Mouse (Mus musculus) urinary bladder, postnatal 10 days (tissue): Measurements from ENCODE around the gene Rnf123.

Experiments
- DNase-seq: peaks from one replicate; pipeline ENCODE4 v3.0.0; 2022; ENCODE audit warnings: low spot score

Rnf123 gene

GRCm38 (mm10) chr9:108104766-108105548 lies 21.8 kb upstream of the Rnf123 start:
- no peak for DNase-seq

- no peak for DNase-seq
Measured at GRCm38 (mm10) chr9:108099619-108100018, 16.5 kb upstream of the Rnf123 start.

DNA sequence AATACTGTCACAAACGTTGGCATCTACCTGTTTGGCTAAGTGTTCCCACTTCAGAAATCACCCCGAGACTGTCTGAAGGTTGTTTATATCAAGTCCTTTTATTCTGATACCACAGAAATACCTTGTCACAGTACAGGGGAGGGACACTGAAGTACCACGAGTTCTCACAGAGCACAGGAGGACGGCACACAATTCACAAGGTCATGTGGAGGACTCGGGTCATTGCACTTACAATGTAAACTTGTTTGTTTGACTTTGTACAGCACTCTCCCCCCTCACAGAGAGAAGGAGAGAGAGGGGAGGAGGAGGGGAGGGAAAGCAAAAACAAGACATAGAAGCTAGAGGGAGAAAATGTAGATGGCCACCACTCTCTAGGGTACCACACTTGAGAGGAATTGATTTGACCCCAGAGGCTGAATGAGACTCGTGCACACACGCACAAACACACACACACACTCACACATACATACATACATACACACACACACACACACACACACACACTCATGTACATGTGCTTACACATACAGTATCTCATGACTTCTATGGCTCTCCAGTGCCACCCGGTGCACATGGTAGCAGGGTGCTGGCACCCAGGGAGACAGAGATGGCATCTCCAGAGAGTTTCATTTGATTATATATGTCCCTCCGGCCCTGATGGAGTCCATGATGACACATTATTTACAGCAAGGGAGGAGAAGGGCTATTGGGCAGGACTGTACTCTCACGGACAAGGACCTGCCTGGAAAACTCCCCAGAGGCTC lies 13.0 kb upstream of the Rnf123 start:
- no peak for DNase-seq

DNA sequence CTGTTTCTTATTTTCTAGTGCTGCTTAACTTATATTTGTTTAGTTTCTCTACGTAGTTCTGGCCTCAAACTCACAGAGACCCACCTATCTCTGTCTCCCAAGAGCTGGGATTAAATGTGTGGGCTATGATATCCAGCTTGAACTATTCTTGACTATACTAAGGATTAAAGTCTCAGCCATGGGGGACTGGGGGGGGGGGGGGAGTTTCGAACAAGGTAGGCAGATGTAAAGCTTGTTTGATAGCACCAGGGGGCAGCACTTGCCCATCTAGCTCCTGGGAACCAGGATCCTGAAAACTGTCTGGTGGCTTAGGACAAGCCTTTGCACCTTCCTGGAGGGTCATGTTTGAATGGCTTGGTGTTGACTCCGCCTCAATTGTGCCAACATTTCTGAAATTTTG lies 12.4 kb upstream of the Rnf123 start:
- DNase-seq: no peak

GRCm38 (mm10) chr9:108094998-108095411 lies 11.9 kb upstream of the Rnf123 start:
- DNase-seq: no peak

- peak; percentile 80 for DNase-seq
Measured at GRCm38 (mm10) chr9:108094184-108094941, 11.2 kb upstream of the Rnf123 start, which contains the start of gene Apeh. TSS of gene Apeh (minus strand) at chr9:108094606.

DNA sequence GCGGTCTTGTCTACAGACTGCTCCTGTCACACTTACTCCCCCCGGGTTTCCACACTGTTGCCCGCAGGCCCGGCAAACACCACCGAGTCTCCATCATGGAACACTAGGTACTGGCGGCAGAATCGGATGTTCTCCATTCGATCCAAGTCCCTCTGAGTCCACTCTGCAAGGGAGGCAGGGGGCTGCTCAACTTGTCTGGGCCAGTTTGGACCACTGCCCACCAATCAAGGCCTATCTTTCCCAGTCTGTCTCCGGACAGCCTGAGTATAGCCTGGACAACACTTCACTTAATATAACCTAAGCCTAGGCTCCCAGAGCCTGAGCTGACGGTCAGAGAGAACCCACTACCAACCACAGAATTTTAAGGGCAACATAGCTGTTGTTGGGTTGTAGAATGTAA lies 10.4 kb upstream of the Rnf123 start:
- DNase-seq: no peak

GRCm38 (mm10) chr9:108090611-108091120 lies 7.5 kb upstream of the Rnf123 start:
- no peak for DNase-seq

GRCm38 (mm10) chr9:108085261-108085660 lies 2.1 kb upstream of the Rnf123 start:
- DNase-seq: no peak

- no peak for DNase-seq
Measured at GRCm38 (mm10) chr9:108083561-108083960, 415 bp upstream of the Rnf123 start.

- DNase-seq: no peak
Measured at GRCm38 (mm10) chr9:108082549-108082948, 597 bp downstream of the Rnf123 start.

DNA sequence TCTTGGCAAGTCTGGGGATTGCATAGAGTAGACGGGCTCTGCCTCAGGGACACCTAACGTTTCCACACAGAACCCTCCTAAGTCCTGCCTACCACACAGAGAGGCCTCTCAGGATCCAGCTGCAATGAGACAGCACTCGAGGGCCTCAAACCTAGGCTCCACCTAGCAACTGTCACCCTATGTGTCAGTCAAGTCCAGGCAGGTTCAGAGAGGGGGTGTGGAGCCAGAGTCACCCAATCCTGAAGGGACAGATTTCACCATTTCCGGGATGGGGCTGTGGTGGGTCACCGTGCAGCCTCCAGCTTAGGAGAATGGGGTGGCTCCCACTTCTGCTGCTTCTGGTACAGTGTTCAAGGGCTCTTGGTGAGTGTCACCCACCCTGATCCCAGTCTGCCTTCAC lies 3.0 kb downstream of the Rnf123 start, which contains the start of gene Mst1:
TSS of gene Mst1 (plus strand) at position 269 of the 400 bp plus-strand sequence.
- DNase-seq: no peak

- DNase-seq: no peak
Measured at GRCm38 (mm10) chr9:108073141-108073930, 9.8 kb downstream of the Rnf123 start.

DNA sequence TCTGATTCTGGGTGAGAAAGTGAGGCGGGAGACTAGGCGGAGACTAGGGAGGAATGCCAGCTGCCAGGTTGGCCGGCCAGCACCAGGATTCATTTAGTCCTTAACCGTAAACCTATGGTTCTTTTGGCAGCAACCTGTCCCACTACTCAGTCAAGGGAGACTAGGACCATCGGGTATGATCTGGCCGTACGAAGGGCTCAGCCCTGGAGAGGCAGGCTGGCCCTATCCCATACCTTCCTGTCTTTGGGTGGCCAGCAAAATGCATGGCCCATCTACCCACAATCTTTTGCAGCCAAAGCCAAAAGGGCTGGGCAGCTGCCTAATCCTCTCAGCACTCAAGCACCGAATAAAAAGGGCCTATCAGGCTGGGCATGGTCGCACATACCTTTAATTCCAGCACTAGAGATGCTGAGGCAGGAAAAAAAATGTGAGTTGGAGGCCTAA lies 10.6 kb downstream of the Rnf123 start:
- DNase-seq: no peak

DNA sequence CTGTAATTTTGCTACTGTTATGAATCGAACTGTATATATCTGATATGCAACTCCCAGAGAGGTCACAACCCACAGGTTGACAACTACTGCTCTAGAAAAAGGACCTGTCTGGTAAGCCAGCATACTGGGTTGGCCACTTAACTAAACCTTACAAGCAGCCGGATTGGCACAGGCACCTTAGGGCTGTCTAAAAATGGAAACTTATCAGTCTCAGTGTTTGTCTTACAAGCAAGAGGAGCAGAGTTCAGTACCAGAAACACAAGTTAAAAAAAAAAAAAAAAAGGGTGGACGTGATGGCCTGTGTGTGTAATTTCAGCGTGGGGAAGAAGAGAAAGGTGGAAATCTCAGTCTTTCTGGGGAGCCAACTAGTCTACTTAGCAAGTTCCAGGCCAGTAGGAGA lies 11.3 kb downstream of the Rnf123 start:
- DNase-seq: no peak

DNA sequence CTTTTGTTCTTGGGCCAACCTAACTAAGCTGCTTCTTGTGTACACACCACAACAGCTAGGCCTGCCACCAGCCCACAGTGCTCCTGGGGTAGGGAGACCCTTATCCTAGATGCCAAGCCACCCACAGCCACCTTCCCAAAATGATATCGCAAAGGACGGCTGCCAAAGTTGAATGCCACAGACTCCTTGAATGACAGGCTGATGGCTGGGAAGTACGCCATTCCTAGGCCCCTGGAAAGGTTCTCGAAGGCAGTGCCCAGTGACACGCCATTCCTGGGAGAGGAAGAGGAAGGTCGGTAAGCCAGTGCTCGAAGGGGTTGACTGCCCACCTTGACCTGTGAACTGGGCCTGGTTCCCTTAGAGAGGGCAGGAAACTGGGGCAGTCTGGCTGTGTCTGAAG lies 13.6 kb downstream of the Rnf123 start:
- DNase-seq: no peak

- DNase-seq: no peak
Measured at GRCm38 (mm10) chr9:108069007-108069406, 14.1 kb downstream of the Rnf123 start.

- peak; percentile 50 for DNase-seq
Measured at GRCm38 (mm10) chr9:108067900-108068299, 15.2 kb downstream of the Rnf123 start.

- DNase-seq: no peak
Measured at GRCm38 (mm10) chr9:108067199-108067598, 15.9 kb downstream of the Rnf123 start.

DNA sequence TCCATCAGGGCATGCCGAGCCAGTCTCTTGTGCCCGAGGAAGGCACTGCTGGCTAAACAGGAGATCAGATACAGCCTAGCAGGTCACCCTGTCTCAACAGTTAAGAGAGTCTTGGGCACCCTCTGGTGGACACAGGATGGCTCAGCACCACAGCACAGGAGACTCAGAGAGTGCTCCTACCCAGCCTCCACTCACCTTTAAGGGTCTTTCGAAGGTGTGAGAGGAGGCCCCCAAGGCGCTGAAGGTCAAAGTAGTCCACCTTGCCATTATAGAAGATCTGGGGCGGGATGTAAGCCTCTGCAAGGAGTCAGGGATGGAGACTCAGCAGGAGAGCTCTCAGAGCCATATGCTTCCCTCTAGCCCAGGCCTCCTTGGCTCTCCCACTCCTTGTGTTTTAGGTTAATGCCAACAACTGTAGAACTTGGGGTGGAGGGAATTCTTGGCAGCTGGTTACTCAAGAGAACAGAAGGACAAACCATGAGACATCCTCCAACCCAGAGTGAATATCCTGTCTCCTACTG lies 17.6 kb downstream of the Rnf123 start:
- DNase-seq: no peak

- DNase-seq: no peak
Measured at GRCm38 (mm10) chr9:108063361-108063760, 19.8 kb downstream of the Rnf123 start.
